Mouse (Mus musculus): ENCODE measurements around the gene Grik3. TPM values are rescaled to one million over a fixed set of nuclear protein-coding genes. Genes with fewer than 3 reads are reported as not detected.

Grik3 gene
- polyA plus RNA-seq (2014; fragmentation: Illumina TruSeq; extraction: RNeasy Lipid Tissue Mini Kit (QIAGEN cat#74804); ENCODE audit: low replicate concordance), result 0.04 TPM

GRCm38 (mm10) chr4:125490661-125491504 is at the start of gene Grik3:
Grik3 (plus strand) TSS chr4:125490700.

Data from small intestine, adult 10 weeks (tissue).